Comparison of ENCODE assay signal across 16 mouse cellular contexts in genomic region chr1:188537021-188537420, GRCm38 (mm10).
"Had no signal": no experiment of that assay in that cellular context is flagged by ENCODE, and none has a peak within 500 bp of the region (broad histone marks: within the 10 kb centered on the region; RNA-seq: fewer than 3 reads in every experiment).

No protein-coding gene starts in this region.

- ATAC-seq: hindbrain, embryonic 16.5 days; inflammation-experienced regulatory T-cells, adult 6 months; intestine, embryonic 15.5 days; liver, embryonic 12.5 days had no signal

- DNase-seq: gastrocnemius, adult 2 months; gastrocnemius, postnatal 10 days; gastrocnemius, postnatal 25 days; heart, adult 11 months; heart, adult 2 months; heart, postnatal 14 days; heart, postnatal 36 days; kidney, adult 11 months; kidney, adult 2 months; kidney, adult 9 months; kidney, postnatal 14 days; kidney, postnatal 36 days had no signal
